Mouse (Mus musculus): ENCODE measurements around the gene Gal3st4. TPM values are rescaled to one million over a fixed set of nuclear protein-coding genes. Genes with fewer than 3 reads are reported as not detected.

Gene Gal3st4
- polyA plus RNA-seq, 1 experiment from 2014 or later: 4.2 TPM

DNA sequence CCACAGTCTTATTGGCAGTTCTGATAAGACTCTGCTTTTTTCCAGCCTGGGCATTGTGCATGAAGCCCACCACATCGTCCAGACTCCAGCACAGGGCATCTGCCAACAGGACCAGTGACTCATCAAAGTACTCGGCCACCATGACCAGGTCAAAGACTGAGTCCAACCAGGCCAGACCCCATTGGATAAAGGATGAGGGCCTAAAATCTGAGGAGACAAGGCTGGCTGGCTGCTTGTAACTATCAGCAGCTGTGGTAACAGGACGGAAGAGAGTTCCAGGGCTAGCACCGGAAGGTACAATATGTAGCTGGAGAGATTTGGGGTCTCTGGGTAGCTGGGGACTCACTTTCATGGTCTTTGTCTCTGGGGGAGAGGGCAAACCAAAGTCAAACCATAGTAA, 6.9 kb downstream of the Gal3st4 start:
- H3K4me3 ChIP-seq (ENCODE audit: low read depth, low read length): no peak overlapping the region
- peaks cover 4% of the 10 kb centered on the region for H3K36me3 ChIP-seq (ENCODE audit: control insufficient read depth, insufficient read depth, low read length)
- H3K4me2 ChIP-seq (ENCODE audit: low read depth, severe bottlenecking): no peak overlapping the region
- H3K4me1 ChIP-seq (ENCODE audit: control insufficient read depth, insufficient read depth, low read length): peaks cover 13% of the 10 kb centered on the region; the same call in 1 of the 2 replicates
- H3K27ac ChIP-seq (replicated peaks; ENCODE audit: low read depth, low read length): no peak overlapping the region
- no peaks in the 10 kb centered on the region for H3K9me3 ChIP-seq (ENCODE audit: control insufficient read depth, low read length)
- 92% methylated on average over 4 of the region's 4 CpGs for WGBS
- ATAC-seq (ENCODE audit: insufficient number of reproducible peaks, low FRiP score, low TSS enrichment, low read depth) (no peak), DNase-seq (ENCODE audit: low spot score) (no peak)
- no peaks in the 10 kb centered on the region for H3K27me3 ChIP-seq (ENCODE audit: control insufficient read depth, insufficient read depth, low read length)
- no peak overlapping the region for H3K9ac ChIP-seq (ENCODE audit: low read length)

DNA sequence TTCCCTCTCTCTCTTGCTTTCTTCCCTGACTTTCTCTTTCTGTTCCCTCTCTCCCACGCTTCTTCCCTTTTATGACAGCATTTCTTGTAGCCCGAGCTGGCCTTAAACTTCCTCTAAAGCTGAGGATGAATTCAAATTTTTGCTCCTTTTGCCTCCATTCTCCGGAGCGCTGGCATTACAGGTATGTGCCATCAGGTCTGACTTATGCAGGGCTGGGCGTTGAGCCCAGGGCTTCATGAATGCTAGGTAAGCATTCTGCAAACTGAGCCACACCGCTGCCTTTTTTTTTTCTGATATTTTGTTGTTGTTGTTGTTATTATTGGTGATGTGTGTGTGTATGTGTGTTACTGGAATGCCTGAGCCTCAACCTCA, 8.4 kb downstream of the Gal3st4 start:
- H3K27me3 ChIP-seq (ENCODE audit: control insufficient read depth, insufficient read depth, low read length): no peaks in the 10 kb centered on the region
- DNase-seq (ENCODE audit: low spot score): no peak
- peak overlapping the region; percentile 94 for H3K4me2 ChIP-seq (ENCODE audit: low read depth, severe bottlenecking)
- H3K9ac ChIP-seq (ENCODE audit: low read length): peak overlapping the region; percentile 85
- no peak overlapping the region for H3K27ac ChIP-seq (replicated peaks; ENCODE audit: low read depth, low read length)
- WGBS: 17% methylated on average over 6 of the region's 6 CpGs
- H3K4me3 ChIP-seq (ENCODE audit: low read depth, low read length): peak overlapping the region; percentile 87
- peaks cover 17% of the 10 kb centered on the region for H3K36me3 ChIP-seq (ENCODE audit: control insufficient read depth, insufficient read depth, low read length)
- peaks cover 13% of the 10 kb centered on the region; the same call in 1 of the 2 replicates for H3K4me1 ChIP-seq (ENCODE audit: control insufficient read depth, insufficient read depth, low read length)
- ATAC-seq (ENCODE audit: insufficient number of reproducible peaks, low FRiP score, low TSS enrichment, low read depth): no peak
- no peaks in the 10 kb centered on the region for H3K9me3 ChIP-seq (ENCODE audit: control insufficient read depth, low read length)

DNA sequence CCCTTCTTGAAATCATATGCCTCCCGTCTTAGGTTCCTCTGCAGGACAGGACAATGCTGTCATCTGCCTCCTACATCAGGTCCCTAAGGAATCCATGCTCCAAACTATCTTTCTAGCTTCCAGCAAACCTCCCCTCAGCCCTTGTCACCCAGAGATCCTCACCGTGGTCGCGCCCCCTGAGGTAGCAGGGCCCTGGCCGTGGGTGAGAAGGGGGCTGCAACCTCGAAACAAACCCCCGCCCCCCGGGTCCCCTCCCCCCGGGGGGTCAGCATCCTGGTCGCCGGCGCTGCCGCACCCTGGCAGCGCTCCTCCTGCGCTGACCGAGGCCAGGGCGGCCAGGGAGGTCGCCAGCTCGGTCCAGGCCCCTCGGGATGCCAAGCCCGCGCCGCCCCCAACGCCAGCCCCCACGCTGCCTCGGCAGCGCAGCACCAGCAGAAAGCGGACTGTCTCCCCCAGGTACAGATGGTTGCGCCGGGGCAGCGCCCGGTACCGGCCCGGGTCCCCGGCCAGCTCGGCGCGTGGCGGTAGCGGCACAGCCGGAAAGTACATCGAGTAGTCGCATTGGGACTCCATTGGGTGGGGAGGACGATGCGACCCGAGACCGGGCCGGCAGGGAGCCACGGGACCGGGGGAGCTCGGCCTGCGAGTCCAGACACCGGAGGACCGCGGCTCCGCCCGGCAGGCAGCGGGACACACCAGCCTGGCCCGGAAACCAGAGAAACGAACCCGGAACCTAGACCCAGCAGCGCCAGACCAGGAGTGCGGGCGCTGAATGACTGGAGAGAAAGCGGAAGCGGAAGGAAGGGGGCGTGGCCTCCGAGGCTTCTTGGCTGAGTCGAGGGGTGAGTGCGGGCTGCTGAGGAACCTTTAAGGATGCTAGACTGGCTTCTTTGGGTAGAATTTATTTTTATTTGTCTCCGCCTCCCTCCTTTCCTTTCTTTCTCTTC, 9.1 kb downstream of the Gal3st4 start, which contains the start of gene BC037034:
BC037034 (minus strand) TSS at position 774 of the 947 bp plus-strand sequence.
- peak within 1 kb of the TSS; percentile 85 for H3K9ac ChIP-seq (ENCODE audit: low read length)
- peak within 1 kb of the TSS; percentile 87 for H3K4me3 ChIP-seq (ENCODE audit: low read depth, low read length)
- no peaks in the 10 kb centered on the region for H3K9me3 ChIP-seq (ENCODE audit: control insufficient read depth, low read length)
- peak within 1 kb of the TSS; percentile 94 for H3K4me2 ChIP-seq (ENCODE audit: low read depth, severe bottlenecking)
- H3K36me3 ChIP-seq (ENCODE audit: control insufficient read depth, insufficient read depth, low read length): peaks cover 20% of the 10 kb centered on the region
- peaks cover 13% of the 10 kb centered on the region; the same call in 1 of the 2 replicates for H3K4me1 ChIP-seq (ENCODE audit: control insufficient read depth, insufficient read depth, low read length)
- no peaks in the 10 kb centered on the region for H3K27me3 ChIP-seq (ENCODE audit: control insufficient read depth, insufficient read depth, low read length)
- WGBS: under 1% methylated on average over 71 of the region's 71 CpGs
- no peak within 1 kb of the TSS for H3K27ac ChIP-seq (replicated peaks; ENCODE audit: low read depth, low read length)
- DNase-seq (ENCODE audit: low spot score): peak; percentile 91
- ATAC-seq (ENCODE audit: insufficient number of reproducible peaks, low FRiP score, low TSS enrichment, low read depth): peak; percentile 83

DNA sequence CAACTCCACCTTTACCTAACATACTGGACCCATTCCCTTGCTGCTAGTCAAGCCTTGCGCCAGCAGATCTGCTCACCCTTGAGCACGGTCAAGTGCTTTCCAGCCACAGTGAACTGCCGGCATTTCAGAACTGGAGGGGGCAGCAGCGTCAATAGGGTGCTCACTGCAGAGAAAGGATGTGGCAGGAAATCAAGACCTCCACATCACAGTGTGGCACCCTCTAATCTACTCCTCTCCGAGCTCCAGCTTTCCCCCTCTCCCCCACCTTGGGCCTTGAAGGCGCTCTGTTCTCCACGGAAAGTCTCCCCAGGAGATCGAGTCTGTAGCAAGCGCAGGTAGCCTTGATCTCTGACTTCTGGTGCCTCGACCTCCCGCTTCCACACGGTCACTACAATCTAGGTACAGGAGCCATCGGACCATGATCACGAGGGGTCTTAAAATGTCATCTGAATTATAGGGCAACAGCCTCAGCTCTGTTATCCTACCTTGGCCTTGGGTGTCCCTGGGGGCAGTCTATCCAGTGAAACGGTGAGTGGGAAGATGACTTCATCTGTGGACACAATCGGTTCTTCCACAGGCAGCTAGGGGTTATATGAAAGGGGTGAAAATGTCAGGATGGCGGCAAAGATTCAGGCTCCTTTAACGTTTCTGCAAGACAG, 9.9 kb downstream of the Gal3st4 start:
- H3K9ac ChIP-seq (ENCODE audit: low read length): peak overlapping the region; percentile 85
- no peak overlapping the region for H3K27ac ChIP-seq (replicated peaks; ENCODE audit: low read depth, low read length)
- H3K36me3 ChIP-seq (ENCODE audit: control insufficient read depth, insufficient read depth, low read length): peaks cover 20% of the 10 kb centered on the region
- peak overlapping the region; percentile 87 for H3K4me3 ChIP-seq (ENCODE audit: low read depth, low read length)
- no peak for ATAC-seq (ENCODE audit: insufficient number of reproducible peaks, low FRiP score, low TSS enrichment, low read depth)
- no peaks in the 10 kb centered on the region for H3K9me3 ChIP-seq (ENCODE audit: control insufficient read depth, low read length)
- WGBS: 71% methylated on average over 18 of the region's 18 CpGs
- no peaks in the 10 kb centered on the region for H3K27me3 ChIP-seq (ENCODE audit: control insufficient read depth, insufficient read depth, low read length)
- DNase-seq (ENCODE audit: low spot score): no peak
- peaks cover 13% of the 10 kb centered on the region; the same call in 1 of the 2 replicates for H3K4me1 ChIP-seq (ENCODE audit: control insufficient read depth, insufficient read depth, low read length)
- peak overlapping the region; percentile 94 for H3K4me2 ChIP-seq (ENCODE audit: low read depth, severe bottlenecking)

DNA sequence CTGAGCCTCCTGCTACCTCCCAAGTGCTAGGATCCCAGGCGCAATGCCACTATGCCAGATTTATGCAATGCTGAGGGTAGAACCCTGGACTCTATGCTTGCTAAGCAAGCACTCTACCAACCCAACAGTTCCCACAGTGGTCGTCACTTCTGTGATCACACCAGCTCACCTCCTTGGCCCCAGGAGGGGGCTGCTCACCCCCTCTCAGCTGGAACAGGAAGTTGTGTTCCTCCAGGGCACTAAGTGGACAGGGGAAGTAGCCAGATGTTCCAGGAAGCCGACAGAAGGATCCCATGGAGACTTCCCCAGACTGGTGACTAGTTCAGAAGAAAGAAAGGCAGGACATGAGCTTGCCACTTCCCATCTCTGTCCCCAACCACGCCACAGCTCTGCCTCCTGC, 10.6 kb downstream of the Gal3st4 start:
- Histone ChIP-seq H3K36me3 (ENCODE audit: control insufficient read depth, insufficient read depth, low read length) (peaks cover 20% of the 10 kb centered on the region), H3K27ac (replicated peaks; ENCODE audit: low read depth, low read length) (no peak overlapping the region), H3K9ac (ENCODE audit: low read length) (no peak overlapping the region), H3K4me3 (ENCODE audit: low read depth, low read length) (no peak overlapping the region), H3K27me3 (ENCODE audit: control insufficient read depth, insufficient read depth, low read length) (no peaks in the 10 kb centered on the region), H3K9me3 (ENCODE audit: control insufficient read depth, low read length) (no peaks in the 10 kb centered on the region), H3K4me2 (ENCODE audit: low read depth, severe bottlenecking) (no peak overlapping the region), H3K4me1 (ENCODE audit: control insufficient read depth, insufficient read depth, low read length) (peaks cover 13% of the 10 kb centered on the region; the same call in 1 of the 2 replicates)
- DNase-seq (ENCODE audit: low spot score) (no peak), ATAC-seq (ENCODE audit: insufficient number of reproducible peaks, low FRiP score, low TSS enrichment, low read depth) (no peak)
- 80% methylated on average over 4 of the region's 4 CpGs for whole genome bisulfite sequencing

DNA sequence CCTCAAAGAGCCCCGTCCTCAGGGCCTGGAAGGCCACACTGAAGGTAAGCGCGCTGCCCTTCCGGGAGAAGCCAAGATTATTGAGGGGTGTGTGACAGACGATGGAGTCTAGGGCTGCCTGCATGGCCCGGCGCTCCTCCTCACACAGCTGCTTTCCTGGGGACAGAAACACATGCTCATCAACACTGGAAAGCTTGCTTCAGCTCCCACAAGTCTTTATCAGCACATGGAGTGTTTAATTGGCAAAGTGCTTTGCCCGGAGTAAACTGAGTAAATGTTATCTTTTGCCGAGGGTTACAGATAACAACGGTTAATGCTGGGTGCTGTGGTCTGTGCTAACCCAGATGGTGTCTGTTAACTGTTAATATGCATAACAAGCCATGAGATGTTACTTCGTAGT, 11.8 kb downstream of the Gal3st4 start:
- Histone ChIP-seq H3K9me3 (ENCODE audit: control insufficient read depth, low read length) (no peaks in the 10 kb centered on the region), H3K27ac (replicated peaks; ENCODE audit: low read depth, low read length) (no peak overlapping the region), H3K9ac (ENCODE audit: low read length) (no peak overlapping the region), H3K27me3 (ENCODE audit: control insufficient read depth, insufficient read depth, low read length) (no peaks in the 10 kb centered on the region), H3K4me2 (ENCODE audit: low read depth, severe bottlenecking) (no peak overlapping the region), H3K4me1 (ENCODE audit: control insufficient read depth, insufficient read depth, low read length) (peaks cover 13% of the 10 kb centered on the region; the same call in 1 of the 2 replicates), H3K4me3 (ENCODE audit: low read depth, low read length) (no peak overlapping the region), H3K36me3 (ENCODE audit: control insufficient read depth, insufficient read depth, low read length) (peaks cover 20% of the 10 kb centered on the region)
- DNase-seq (ENCODE audit: low spot score) (no peak), ATAC-seq (ENCODE audit: insufficient number of reproducible peaks, low FRiP score, low TSS enrichment, low read depth) (no peak)
- WGBS: 90% methylated on average over 11 of the region's 11 CpGs

DNA sequence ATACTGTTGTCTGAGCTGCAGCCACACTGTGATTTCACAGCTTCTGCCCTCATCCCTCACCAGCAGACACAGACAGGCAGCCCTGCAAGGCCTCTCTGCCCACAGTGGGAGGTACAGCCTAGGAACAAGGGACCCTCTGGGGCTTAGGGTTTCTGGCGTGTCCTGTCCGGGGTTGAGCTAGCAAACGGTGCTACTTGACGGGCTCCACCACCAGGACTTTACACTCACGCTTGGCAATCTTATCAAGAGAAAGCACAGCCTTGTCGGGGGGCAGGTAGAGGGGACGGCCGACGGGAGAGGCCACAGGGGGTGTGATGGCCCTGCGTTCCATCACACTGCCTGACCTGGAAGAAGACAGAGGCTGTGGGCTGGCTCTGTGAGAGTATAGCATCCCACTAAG, 12.6 kb downstream of the Gal3st4 start:
- Histone ChIP-seq H3K36me3 (ENCODE audit: control insufficient read depth, insufficient read depth, low read length) (peaks cover 20% of the 10 kb centered on the region), H3K27me3 (ENCODE audit: control insufficient read depth, insufficient read depth, low read length) (no peaks in the 10 kb centered on the region), H3K27ac (replicated peaks; ENCODE audit: low read depth, low read length) (no peak overlapping the region), H3K4me1 (ENCODE audit: control insufficient read depth, insufficient read depth, low read length) (peaks cover 13% of the 10 kb centered on the region; the same call in 1 of the 2 replicates), H3K9ac (ENCODE audit: low read length) (no peak overlapping the region), H3K4me2 (ENCODE audit: low read depth, severe bottlenecking) (no peak overlapping the region), H3K9me3 (ENCODE audit: control insufficient read depth, low read length) (no peaks in the 10 kb centered on the region), H3K4me3 (ENCODE audit: low read depth, low read length) (no peak overlapping the region)
- WGBS: 88% methylated on average over 10 of the region's 10 CpGs
- DNase-seq (ENCODE audit: low spot score): no peak
- no peak for ATAC-seq (ENCODE audit: insufficient number of reproducible peaks, low FRiP score, low TSS enrichment, low read depth)

DNA sequence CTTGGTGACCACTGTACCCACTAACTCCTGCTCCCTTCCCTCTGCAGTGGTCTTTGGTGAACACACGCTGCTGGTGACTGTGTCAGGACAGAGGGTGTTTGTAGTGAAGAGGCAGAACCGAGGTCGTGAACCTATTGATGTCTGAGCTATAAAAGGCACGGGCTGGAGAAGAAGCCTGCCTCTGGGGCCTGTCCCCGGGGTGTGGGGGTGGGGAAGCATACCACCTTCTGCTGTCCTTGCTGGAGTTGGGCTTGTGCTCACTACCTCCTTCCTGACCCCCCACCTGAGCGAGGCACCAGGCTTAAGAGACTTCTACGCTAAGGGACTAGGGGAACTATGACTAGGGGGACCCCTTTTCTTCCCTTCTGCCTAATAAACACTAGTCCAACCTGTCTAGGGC, 13.6 kb downstream of the Gal3st4 start:
- Histone ChIP-seq H3K36me3 (ENCODE audit: control insufficient read depth, insufficient read depth, low read length) (peaks cover 20% of the 10 kb centered on the region), H3K4me1 (ENCODE audit: control insufficient read depth, insufficient read depth, low read length) (peaks cover 8% of the 10 kb centered on the region; the same call in 1 of the 2 replicates), H3K9me3 (ENCODE audit: control insufficient read depth, low read length) (no peaks in the 10 kb centered on the region), H3K4me3 (ENCODE audit: low read depth, low read length) (no peak overlapping the region), H3K4me2 (ENCODE audit: low read depth, severe bottlenecking) (no peak overlapping the region), H3K9ac (ENCODE audit: low read length) (no peak overlapping the region), H3K27ac (replicated peaks; ENCODE audit: low read depth, low read length) (no peak overlapping the region), H3K27me3 (ENCODE audit: control insufficient read depth, insufficient read depth, low read length) (no peaks in the 10 kb centered on the region)
- no peak for ATAC-seq (ENCODE audit: insufficient number of reproducible peaks, low FRiP score, low TSS enrichment, low read depth)
- DNase-seq (ENCODE audit: low spot score): no peak
- 61% methylated on average over 7 of the region's 7 CpGs for WGBS

All from limb, embryonic 11.5 days (tissue).